Mouse (Mus musculus): ENCODE measurements at regions not wholly inside any gene's neighbourhood (a gene's known extent, or its start where the extent isn't known, plus 50 kb on each side); places are given as distances from the start of the nearest gene placed in this dataset.
A peak's percentile ranks its signal among the peaks of the same experiment; 100 is the strongest.
"Not testable (repeated sequence)": the region's sequence is repeated elsewhere in the genome, so short reads cannot be mapped to it uniquely, and the experiment has no call there.

DNA sequence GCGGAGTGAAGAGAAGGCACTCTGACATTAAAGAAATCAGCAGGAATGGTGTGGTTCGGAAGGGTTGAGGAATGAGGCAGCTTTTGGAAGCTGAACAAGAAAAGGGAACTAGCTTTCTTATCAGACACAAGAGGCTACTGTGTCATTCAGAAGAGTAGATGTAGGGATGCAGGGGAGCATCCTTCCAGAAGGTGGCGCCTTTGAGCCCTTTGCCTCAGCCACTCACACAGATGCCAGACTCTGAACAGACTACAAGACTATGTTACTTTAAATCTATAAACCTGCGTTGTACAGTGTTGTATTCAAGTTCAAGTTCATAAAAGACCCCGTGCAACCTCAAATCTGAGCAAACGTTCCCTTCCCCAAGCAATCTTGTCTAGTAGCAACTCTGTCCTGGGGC lies 128.9 kb downstream of the Kap start:
- intact Hi-C loops (cut with DNase I); DNase-seq: not testable (repeated sequence)

DNA sequence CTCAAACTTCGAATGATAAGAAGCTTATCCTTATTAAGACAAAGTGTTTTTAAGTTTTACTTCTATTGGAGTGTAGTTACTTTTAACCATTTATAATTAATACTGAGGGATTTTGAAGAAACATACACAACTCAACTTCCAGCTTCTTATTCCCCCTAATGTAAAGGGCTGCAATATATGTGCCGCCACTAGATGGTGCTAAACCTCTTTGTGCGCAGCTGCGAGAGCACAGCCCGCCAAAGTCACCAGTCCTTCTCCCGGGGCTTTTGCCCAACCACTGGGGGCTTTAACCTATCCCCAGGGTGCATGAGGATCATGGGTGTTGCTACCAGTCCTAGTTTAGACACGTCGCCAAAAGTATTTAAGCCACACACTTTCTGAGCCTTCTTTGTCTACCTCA lies 146.8 kb downstream of the Kap start:
- peak; percentile 10 to 46 for DNase-seq

DNA sequence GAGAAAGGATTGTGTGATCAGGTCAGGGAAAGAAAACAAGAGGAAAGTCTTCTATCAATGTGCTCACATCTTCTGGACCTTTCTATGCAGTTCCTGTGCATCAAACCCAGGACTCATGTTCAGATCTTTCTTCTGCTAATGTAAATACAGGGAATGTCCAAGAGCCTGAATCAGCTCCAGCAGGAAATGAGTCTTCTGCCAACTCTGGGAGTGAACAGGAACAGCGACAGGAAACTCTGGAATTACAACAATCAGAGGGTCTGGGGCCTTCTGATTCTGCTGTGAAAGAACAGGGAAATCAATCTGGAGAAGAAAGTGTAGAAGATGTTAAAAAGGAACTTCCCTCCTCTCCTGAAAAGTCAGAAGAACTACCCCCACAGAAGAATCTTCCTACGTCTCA lies 151.9 kb downstream of the Kap start:
- peak in 1 of 2 experiments; percentile 2 for DNase-seq
- intact Hi-C loops (cut with DNase I): no loop called here

More for the DNA sequence above, 146.8 kb downstream of the Kap start:
- intact Hi-C loops (cut with DNase I): loop anchor here (2.0 kb wide), 1 partner anchor 170 kb away; no protein-coding TSS in a partner anchor

Measured in heart, postnatal 36 days (tissue).